Mouse (Mus musculus): ENCODE measurements around the gene Llph. TPM values are rescaled to one million over a fixed set of nuclear protein-coding genes. Genes with fewer than 3 reads are reported as not detected.

The Llph gene
- total RNA-seq, 1 experiment from 2014 or later: 28.2 TPM

- peak; percentile 14 for DNase-seq
Measured at GRCm38 (mm10) chr10:120279482-120280128, 52.7 kb downstream of the Llph start.

GRCm38 (mm10) chr10:120280375-120280774, 53.5 kb downstream of the Llph start:
- no peak for DNase-seq

- no peak for DNase-seq
Measured at GRCm38 (mm10) chr10:120281700-120282099, 54.8 kb downstream of the Llph start.

Other genes with a start within 250 kb of the Llph start
- gene Helb, start 114.1 kb upstream of the Llph start, total RNA-seq (2021): 11.8 and 16.8 TPM in 2 replicates
- 141 and 150 TPM in 2 replicates for gene Tmbim4, start 25.5 kb upstream of the Llph start, total RNA-seq (2021)
- gene Irak3, start 24.9 kb upstream of the Llph start, total RNA-seq (2021): 3.2 and 4.6 TPM in 2 replicates
- gene Hmga2, start 249.4 kb downstream of the Llph start, total RNA-seq (2021): 5.7 and 9.4 TPM in 2 replicates

Measured in adrenal gland, postnatal 25 days (tissue).